Mouse (Mus musculus) granulocyte monocyte progenitor cell, adult 5-6 weeks (primary cell): ENCODE results near the gene Piezo1. TPM values are rescaled to one million over a fixed set of nuclear protein-coding genes. Genes with fewer than 3 reads are reported as not detected.
A peak's percentile ranks its signal among the peaks of the same experiment; 100 is the strongest.

Experiments used
- ATAC-seq: replicated peaks from 2 replicates; pipeline ENCODE4 v1.8.0; 2016; ENCODE audit warnings: mild to moderate bottlenecking, moderate TSS enrichment, inconsistent platforms; ENCODE audit not compliant: poor library complexity, severe bottlenecking
- total RNA-seq, 2 experiments: library from RNA; stranded (forward) in 1 of 2; stranded (reverse) in 1 of 2; fragments of 200-712, 200-1000 nt in 1 of 2; fragments of >200 nt in 1 of 2; fragmentation: Nextera tagmentation in 1 of 2; gene quantifications; 2 replicates each; pipeline ENCODE4 v1.2.3; 2014 to 2017

Piezo1 gene
- total RNA-seq, 2 experiments from 2014 or later, result 19.4 to 22.4 TPM

GRCm38 (mm10) chr8:122512392-122512791 lies 38.7 kb downstream of the Piezo1 start:
- no peak for ATAC-seq

DNA sequence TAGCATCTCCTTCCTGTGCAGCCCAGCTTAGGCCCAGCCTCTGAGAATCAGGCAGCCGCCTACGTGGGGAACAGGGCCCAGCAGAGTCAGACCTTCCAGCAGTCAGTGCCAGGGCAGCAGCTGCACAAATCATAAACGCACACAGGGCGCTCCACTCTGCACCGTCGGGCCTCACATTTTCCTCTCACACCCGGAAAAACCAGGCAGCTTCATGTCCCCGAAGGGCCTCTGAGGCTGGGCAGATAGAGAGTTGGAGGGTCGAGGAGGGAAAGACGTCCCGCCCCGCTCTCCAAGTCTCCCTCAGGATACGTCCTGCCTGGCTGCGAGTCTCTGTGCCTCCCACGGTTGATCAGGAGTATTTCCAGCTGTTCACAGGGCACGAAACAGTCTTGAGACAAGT lies 39.6 kb downstream of the Piezo1 start:
- no peak for ATAC-seq

- ATAC-seq, result peak; percentile 79
Measured at GRCm38 (mm10) chr8:122500856-122501255, 50.3 kb downstream of the Piezo1 start.

- ATAC-seq, result peak; percentile 60
Measured at GRCm38 (mm10) chr8:122497912-122498311, 53.2 kb downstream of the Piezo1 start.

DNA sequence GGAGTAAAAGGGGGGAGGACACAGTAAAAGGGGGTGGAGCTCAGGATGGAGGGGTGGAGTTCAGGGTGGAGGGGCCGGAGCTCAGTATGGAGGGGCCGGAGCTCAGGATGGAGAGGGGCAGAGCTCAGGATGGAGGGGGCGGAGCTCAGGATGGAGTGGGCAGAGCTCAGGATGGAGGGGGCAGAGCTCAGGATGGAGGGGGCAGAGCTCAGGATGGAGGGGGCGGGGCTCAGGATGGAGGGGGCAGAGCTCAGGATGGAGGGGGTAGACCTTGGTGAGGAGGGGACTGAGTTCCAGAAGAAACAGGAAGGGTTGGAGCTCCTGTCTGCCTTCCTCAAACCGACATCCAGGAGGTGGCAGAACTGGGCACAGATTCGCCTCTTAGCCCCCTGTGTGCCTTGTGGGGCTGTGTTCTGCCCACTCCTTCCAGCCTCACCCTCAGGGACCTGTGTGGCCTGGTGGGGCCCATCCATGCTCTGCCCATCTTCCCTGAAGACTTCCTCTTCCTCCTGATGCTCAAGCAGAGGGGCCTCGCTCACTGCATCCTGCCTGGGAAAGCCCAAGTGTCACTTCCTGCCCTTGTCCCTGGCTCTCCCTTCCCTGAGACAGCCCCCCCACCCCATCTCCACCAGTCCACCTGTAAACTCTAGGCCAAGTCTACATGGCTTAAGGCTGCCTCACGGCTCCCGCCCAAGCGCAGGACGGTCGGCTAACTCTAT lies 54.0 kb downstream of the Piezo1 start:
- ATAC-seq, result no peak

- ATAC-seq, result no peak
Measured at GRCm38 (mm10) chr8:122488387-122488786, 62.7 kb downstream of the Piezo1 start.

- ATAC-seq, result peak; percentile 87
Measured at GRCm38 (mm10) chr8:122484831-122485230, 66.3 kb downstream of the Piezo1 start.

DNA sequence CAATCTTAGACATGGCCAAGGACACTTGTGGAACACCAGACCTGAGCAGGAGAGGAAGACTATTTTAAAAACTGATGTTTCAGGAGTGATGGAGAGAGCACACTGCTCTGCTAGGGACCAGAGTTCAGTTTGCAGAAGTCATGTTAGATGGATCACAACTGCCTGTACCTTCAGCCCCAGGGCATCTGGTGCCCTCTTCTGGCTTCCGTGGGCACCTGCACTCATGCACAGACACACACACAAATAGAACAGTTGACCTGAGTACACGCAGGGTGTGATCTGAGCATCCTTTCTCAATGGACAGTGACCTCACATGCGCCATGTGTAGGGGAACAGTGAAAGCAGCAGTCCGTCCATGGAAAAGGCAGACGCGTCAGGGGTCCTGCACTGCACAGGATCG lies 67.3 kb downstream of the Piezo1 start:
- ATAC-seq, result no peak

DNA sequence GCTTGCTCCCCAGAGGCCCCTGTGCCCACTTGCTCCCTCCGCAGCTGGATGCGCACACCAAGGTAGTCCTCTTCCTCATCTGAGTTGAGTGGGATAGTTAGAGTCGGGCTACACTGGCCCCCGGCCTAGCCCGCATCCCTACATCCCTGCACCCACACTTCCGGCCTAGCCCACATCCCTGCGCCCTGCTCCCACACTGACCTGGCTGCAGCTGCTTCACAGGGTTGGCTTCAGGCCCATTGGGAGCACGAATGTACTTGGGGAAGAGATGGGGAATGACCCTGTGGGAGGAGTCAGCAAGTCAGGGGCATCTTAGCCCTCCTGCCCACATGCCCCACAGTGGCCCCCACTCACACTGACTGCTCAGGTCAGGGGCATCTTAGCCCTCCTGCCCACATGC lies 68.7 kb downstream of the Piezo1 start:
- no peak for ATAC-seq

DNA sequence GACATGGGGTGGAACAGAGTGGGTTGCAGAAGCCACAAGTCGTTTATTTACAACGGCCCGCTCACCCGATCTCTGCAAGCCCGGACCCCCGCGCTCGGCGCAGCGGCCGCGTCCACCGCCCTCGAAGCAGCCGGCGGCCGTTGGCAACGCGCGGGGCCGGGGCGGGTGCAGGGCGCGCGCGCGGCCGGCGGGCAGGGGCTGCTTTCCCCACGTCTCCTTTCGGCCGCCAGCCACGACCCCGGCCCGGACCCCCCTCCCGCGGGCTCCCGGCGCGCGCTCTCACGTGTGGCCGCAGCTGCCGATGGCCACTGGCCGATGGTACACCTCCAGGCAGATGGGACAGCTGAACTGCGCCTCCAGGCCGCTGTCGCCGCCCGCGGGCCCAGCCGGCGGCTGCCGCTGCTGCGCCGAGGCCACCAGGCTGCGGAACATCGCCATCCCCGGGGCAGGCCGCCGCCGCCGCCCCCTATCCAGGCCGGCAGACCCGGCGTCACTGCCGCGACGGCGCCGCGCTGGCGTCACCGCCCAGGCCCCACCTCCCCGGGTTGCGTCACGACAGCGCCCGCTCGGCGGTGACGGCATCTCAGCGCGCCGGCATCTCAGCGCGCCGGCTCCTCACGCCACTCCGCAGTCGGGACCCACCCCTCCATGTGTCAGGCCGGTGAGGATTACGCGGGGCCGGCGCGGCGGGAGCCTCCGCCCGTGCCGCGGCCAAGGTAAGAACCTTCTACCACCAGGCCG lies 75.4 kb downstream of the Piezo1 start, which contains the start of the genes Rnf166 and Ctu2:
TSS of gene Rnf166 (minus strand) at position 485 of the 741 bp plus-strand sequence.
TSS of gene Ctu2 (plus strand) at position 564 of the 741 bp plus-strand sequence.
- ATAC-seq, result peak; percentile 74

DNA sequence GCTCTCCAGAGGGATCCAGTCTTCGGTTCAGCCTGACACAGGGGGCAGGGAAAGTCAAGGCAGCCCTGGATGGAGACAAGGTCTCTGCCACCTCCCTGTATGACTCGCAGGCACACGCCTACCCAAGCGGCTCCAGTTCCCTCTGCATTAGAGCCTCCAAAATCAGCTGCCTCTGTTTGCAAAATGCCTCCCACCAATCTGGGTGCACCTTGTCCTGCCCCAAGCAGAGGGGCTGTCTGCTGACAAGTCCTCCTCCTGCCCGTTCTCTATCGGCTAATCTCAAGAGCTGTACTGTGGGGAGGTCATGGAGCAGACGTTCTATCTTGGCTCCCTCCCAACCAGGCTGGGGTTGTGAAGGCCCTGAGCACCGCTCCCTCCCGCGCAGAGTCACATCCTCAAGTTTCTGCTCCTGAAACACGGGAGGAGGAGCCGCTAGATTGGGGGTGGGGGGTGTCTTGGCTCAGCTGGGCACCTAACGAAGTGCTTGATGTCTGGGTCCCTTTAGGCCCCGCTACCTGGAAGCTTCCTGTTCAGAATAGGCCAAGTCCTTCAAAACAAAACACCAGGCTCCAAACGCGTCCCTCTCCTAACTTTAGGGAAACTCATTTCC lies 76.1 kb downstream of the Piezo1 start:
- ATAC-seq, result no peak

DNA sequence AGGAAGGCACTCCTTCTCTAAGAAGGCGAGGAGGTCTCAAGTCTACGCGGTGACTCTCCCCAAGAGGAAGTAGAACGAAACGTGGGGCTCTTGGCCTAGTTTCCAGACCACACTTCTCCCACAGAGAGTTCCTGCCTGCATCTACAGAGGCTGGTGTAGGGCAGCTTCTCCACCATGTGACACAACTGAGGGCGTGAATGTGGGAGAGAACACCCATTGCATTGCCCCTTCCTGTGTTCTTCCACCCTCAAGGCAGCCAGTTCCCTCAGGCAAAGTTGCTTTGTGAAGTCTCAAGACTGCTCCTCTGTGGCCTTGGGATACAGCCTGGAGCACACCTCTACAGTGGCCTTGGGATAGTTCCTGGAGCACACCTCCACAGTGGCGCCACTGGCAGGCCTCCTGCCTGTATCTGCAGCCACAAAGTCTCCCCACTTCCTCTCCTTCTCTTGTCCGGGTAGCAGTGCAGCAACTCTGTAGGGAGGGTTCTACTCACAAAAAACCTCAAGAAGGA lies 77.2 kb downstream of the Piezo1 start:
- ATAC-seq, result peak; percentile 68

- ATAC-seq, result no peak
Measured at GRCm38 (mm10) chr8:122470691-122471090, 80.4 kb downstream of the Piezo1 start.

- ATAC-seq, result peak; percentile 47
Measured at GRCm38 (mm10) chr8:122469965-122470364, 81.2 kb downstream of the Piezo1 start.

GRCm38 (mm10) chr8:122469407-122469806 lies 81.7 kb downstream of the Piezo1 start:
- ATAC-seq, result no peak

GRCm38 (mm10) chr8:122467816-122468215 lies 83.3 kb downstream of the Piezo1 start:
- ATAC-seq, result no peak

DNA sequence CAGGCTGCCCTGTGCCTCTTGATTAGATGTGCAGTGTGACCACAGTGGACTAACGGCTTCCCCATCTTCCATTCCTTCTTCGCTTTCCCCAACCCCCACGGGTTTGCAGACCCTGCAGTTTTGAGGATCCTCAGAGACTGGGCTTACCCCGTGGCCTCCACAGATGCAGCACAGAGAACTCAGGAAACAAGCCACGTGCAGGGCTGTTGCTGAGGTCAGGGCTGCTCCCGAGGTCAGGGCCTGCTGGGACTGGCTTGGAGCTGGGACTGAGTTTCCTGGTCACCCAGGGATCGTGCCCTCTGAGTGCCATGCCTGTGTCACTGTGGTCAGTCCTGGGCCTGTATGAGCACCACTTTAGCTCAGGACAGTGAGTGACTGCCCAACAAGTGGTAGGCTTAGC lies 86.1 kb downstream of the Piezo1 start:
- no peak for ATAC-seq

GRCm38 (mm10) chr8:122463651-122464640 lies 87.2 kb downstream of the Piezo1 start:
- peak; percentile 43 for ATAC-seq

DNA sequence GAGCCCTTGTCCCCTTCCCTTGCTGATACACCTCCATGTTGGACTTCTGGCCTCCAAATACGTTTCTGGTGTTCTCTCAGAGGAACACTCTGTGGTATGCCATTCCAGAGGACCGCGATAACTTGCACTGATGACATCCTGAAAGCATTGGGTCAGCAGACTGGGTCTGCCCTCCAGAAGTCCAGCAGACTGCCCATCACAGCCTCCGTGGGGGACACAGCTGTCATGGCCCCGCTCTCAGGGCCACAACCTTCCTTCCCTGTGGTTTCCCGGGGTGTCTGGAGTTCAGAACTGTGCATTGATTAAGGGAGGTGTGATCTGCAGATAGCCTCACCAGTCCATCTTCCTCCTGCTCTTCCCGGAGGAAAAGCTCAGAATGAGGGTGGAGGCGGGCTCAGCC lies 88.6 kb downstream of the Piezo1 start:
- no peak for ATAC-seq
